Mouse (Mus musculus) cerebellum, postnatal 4 days (tissue): ENCODE measurements at regions not wholly inside any gene's neighbourhood (a gene's known extent, or its start where the extent isn't known, plus 50 kb on each side); places are given as distances from the start of the nearest gene placed in this dataset.
A peak's percentile ranks its signal among the peaks of the same experiment; 100 is the strongest.

Experiments
- DNase-seq, 2 experiments: peaks; one replicate each; pipeline ENCODE4 v3.0.0; 2022; ENCODE audit warnings: low spot score in 2 of 2, mixed read lengths in 1 of 2

GRCm38 (mm10) chr16:30652692-30653091, 53.2 kb downstream of the Fam43a start:
- no peak for DNase-seq

- DNase-seq = peak; percentile 39 to 77
These were observed 54.3 kb downstream of the Fam43a start for GRCm38 (mm10) chr16:30653806-30654205.

- DNase-seq = no peak
These were observed 54.7 kb downstream of the Fam43a start for GRCm38 (mm10) chr16:30654226-30654625.

GRCm38 (mm10) chr16:30655798-30656221, 56.3 kb downstream of the Fam43a start:
- DNase-seq = no peak

- DNase-seq = no peak
These were observed 57.4 kb downstream of the Fam43a start for GRCm38 (mm10) chr16:30656881-30657280.

- no peak for DNase-seq
These were observed 59.4 kb downstream of the Fam43a start for GRCm38 (mm10) chr16:30658921-30659320.

- no peak for DNase-seq
These were observed 61.8 kb downstream of the Fam43a start for GRCm38 (mm10) chr16:30661086-30661977.

GRCm38 (mm10) chr16:30663055-30663454, 63.5 kb downstream of the Fam43a start:
- no peak for DNase-seq

GRCm38 (mm10) chr16:30663971-30664370, 64.4 kb downstream of the Fam43a start:
- no peak for DNase-seq

GRCm38 (mm10) chr16:30664433-30664832, 64.9 kb downstream of the Fam43a start:
- DNase-seq = no peak

GRCm38 (mm10) chr16:30665881-30666280, 66.4 kb downstream of the Fam43a start:
- DNase-seq = peak in 1 of 2 experiments; percentile 42

GRCm38 (mm10) chr16:30669883-30670282, 70.4 kb downstream of the Fam43a start:
- DNase-seq = no peak

GRCm38 (mm10) chr16:30671584-30671983, 72.1 kb downstream of the Fam43a start:
- no peak for DNase-seq

- no peak for DNase-seq
These were observed 73.4 kb downstream of the Fam43a start for GRCm38 (mm10) chr16:30672776-30673550.

GRCm38 (mm10) chr16:30673662-30674061, 74.1 kb downstream of the Fam43a start:
- DNase-seq = no peak

GRCm38 (mm10) chr16:30675829-30676228, 76.3 kb downstream of the Fam43a start:
- no peak for DNase-seq

GRCm38 (mm10) chr16:30677016-30677415, 77.5 kb downstream of the Fam43a start:
- DNase-seq = no peak

- DNase-seq = no peak
These were observed 78.6 kb downstream of the Fam43a start for GRCm38 (mm10) chr16:30677896-30678707.

- no peak for DNase-seq
These were observed 79.4 kb downstream of the Fam43a start for GRCm38 (mm10) chr16:30678708-30679492.

GRCm38 (mm10) chr16:30679493-30679811, 79.9 kb downstream of the Fam43a start:
- DNase-seq = no peak

GRCm38 (mm10) chr16:30681421-30681820, 81.9 kb downstream of the Fam43a start:
- no peak for DNase-seq
